Mouse (Mus musculus) neural tube, embryonic 13.5 days (tissue): ENCODE results near the gene Ccdc77. TPM values are rescaled to one million over a fixed set of nuclear protein-coding genes. Genes with fewer than 3 reads are reported as not detected.

Experiments used
- ATAC-seq: fragments of 200-750 bp; cut with Nextera tagmentation; 2 replicates; pipeline ENCODE4 v1.8.0; 2017; ENCODE audit warnings: low read depth, mild to moderate bottlenecking, moderate TSS enrichment, moderate library complexity
- H3K27ac ChIP-seq: fragments of 300-500 bp; sonication (generic); replicated peaks from 2 replicates; pipeline ENCODE4 v1.5.1; 2015; ENCODE audit warnings: moderate library complexity, mild to moderate bottlenecking, inconsistent platforms
- H3K27me3 ChIP-seq: fragments of 300-500 bp; sonication (generic); 2 replicates; pipeline ENCODE4 v1.6.1; 2015; ENCODE audit warnings: mild to moderate bottlenecking, inconsistent platforms
- H3K36me3 ChIP-seq: fragments of 300-500 bp; sonication (generic); 2 replicates; pipeline ENCODE4 v1.6.1; 2015; ENCODE audit warnings: mild to moderate bottlenecking, inconsistent platforms
- H3K4me1 ChIP-seq: fragments of 300-500 bp; sonication (generic); replicated peaks from 2 replicates; pipeline ENCODE4 v1.6.1; 2015; ENCODE audit warnings: inconsistent platforms
- H3K4me2 ChIP-seq: fragments of 300-500 bp; sonication (generic); 2 replicates; pipeline ENCODE4 v1.6.1; 2015; ENCODE audit warnings: inconsistent platforms, mild to moderate bottlenecking, moderate library complexity
- H3K4me3 ChIP-seq: fragments of 300-500 bp; sonication (generic); 2 replicates; pipeline ENCODE4 v1.5.1; 2015; ENCODE audit warnings: mild to moderate bottlenecking, inconsistent platforms
- H3K9ac ChIP-seq: fragments of 300-500 bp; sonication (generic); 2 replicates; pipeline ENCODE4 v1.6.1; 2015; ENCODE audit warnings: moderate library complexity, mild to moderate bottlenecking, inconsistent platforms
- H3K9me3 ChIP-seq: fragments of 300-500 bp; sonication (generic); 2 replicates; pipeline ENCODE4 v1.6.1; 2016; ENCODE audit warnings: inconsistent platforms
- WGBS: fragments of 180-500 bp; shearing (Covaris S2); methylation state at CpG from one replicate; pipeline ENCODE4 v1.1.7; 2015; 5-methylcytosine and 5-hydroxymethylcytosine counted together
- polyA plus RNA-seq: library from polyadenylated mRNA; unstranded; fragments of >200 nt; fragmentation: Nextera tagmentation; extraction: Ambion mirVana; gene quantifications from 2 replicates; pipeline ENCODE4 v1.2.1, GENCODE M21; 2015

Gene Ccdc77
- polyA plus RNA-seq: 11.5 and 12.8 TPM in 2 replicates

GRCm38 (mm10) chr6:120363688-120364522, at the start of gene Ccdc77, which contains the start of gene Kdm5a:
Gene Ccdc77, minus strand, starts transcription at chr6:120364374.
Gene Kdm5a, plus strand, starts transcription at chr6:120364124.
- Histone ChIP-seq H3K9me3 (no peaks in the 10 kb centered on the region), H3K9ac (peak within 1 kb of the TSS; percentile 96), H3K27ac (peak within 1 kb of the TSS; percentile 97), H3K4me3 (peak within 1 kb of the TSS; percentile 99), H3K36me3 (peaks cover 23% of the 10 kb centered on the region), H3K4me1 (peaks cover 22% of the 10 kb centered on the region), H3K4me2 (peak within 1 kb of the TSS; percentile 93), H3K27me3 (no peaks in the 10 kb centered on the region)
- peak; percentile 98 for ATAC-seq
- WGBS: 0% methylated on average over 71 of the region's 71 CpGs

DNA sequence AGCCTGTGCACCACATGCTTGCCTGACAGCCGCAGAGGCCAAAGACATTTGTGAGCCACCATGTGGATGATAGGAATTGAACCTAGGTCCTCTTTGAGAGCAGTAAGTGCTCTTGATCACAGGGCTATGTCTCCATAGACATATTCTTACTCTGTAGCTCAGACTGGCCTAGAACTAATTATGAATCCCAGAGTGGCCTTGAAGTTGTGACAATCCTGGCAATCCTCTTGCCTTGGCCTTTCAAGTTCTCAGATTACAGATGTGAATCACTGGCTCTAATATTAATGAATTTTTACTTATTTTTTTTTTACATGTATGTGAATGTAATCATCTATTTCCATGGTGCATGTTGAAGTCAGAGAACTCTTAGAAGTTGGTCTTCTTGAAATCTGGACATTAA, 39.8 kb upstream of the Ccdc77 start:
- H3K4me1 ChIP-seq: no peaks in the 10 kb centered on the region
- no peak overlapping the region for H3K9ac ChIP-seq

DNA sequence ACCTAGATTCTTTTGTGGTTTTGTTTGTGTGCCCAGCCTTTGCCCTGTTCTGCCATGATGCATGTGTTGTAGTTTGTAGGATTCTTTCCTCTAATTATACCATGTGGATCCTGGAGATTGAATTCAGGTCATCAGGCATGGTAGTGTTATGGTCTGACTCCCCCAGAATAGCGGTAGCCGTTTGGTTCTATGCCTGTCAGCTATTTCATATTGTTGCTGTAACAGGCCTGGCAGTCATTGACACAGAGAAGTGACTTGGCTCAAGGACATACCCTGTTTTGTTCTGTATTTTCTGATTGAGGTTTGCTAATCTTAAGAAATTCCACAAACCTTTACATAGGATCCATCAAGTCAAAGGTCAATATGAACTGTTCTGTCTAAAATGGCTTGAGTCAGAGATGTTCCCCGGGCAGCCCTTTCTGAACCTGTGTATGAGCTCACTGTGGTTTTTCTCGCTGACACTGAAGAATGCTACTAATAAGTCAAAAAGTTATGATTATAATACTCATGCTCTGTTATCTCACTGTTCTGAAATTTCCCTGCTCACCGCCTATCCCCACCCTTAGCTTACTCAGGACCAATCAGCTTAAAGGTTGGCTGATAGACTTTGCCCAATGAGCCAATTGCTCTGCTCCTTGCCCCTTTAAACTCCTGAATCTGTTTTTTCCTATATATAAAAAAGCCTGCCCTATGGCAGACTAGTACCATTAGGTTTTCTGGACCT, 31.6 kb upstream of the Ccdc77 start:
- Histone ChIP-seq H3K4me1 (no peaks in the 10 kb centered on the region), H3K4me3 (no peak overlapping the region), H3K9me3 (no peaks in the 10 kb centered on the region), H3K27ac (no peak overlapping the region), H3K36me3 (peaks cover 76% of the 10 kb centered on the region), H3K9ac (no peak overlapping the region), H3K27me3 (no peaks in the 10 kb centered on the region), H3K4me2 (no peak overlapping the region)
- 88% methylated on average over 5 of the region's 5 CpGs for WGBS
- no peak for ATAC-seq

More for the DNA sequence above, 39.8 kb upstream of the Ccdc77 start:
- Histone ChIP-seq H3K4me3 (no peak overlapping the region), H3K36me3 (peaks cover 78% of the 10 kb centered on the region), H3K27me3 (no peaks in the 10 kb centered on the region), H3K4me2 (no peak overlapping the region), H3K27ac (no peak overlapping the region), H3K9me3 (no peaks in the 10 kb centered on the region)
- ATAC-seq: no peak
- 97% methylated on average over 1 of the region's 1 CpGs for WGBS

- ATAC-seq: no peak
- H3K9ac ChIP-seq: no peak overlapping the region
- H3K4me1 ChIP-seq: no peaks in the 10 kb centered on the region
- H3K27me3 ChIP-seq: no peaks in the 10 kb centered on the region
- no peak overlapping the region for H3K4me3 ChIP-seq
- H3K4me2 ChIP-seq: no peak overlapping the region
- 90% methylated on average over 2 of the region's 2 CpGs for WGBS
- H3K36me3 ChIP-seq: peaks cover 77% of the 10 kb centered on the region
- H3K27ac ChIP-seq: no peak overlapping the region
- H3K9me3 ChIP-seq: no peaks in the 10 kb centered on the region
Observed at GRCm38 (mm10) chr6:120392811-120393210, 28.6 kb upstream of the Ccdc77 start.

DNA sequence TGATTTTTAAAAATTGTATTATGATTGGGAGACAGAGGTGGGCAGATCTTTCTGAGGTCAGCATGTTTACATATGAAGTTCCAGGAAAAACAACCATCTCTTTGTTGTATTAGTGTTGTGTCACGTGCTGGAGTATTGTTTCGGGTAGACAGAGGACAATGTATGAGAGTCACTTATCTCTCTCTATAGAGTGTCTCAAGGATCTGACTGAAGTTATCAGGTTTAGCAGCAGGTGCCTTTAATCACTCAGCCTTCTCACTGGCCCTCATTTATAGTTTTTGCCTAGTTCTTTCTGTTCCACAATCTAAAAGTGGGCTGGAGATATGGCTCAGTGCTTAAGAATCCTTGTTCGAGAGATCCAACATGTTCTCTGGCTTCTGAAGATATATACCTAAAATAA, 25.9 kb upstream of the Ccdc77 start:
- Histone ChIP-seq H3K36me3 (peaks cover 77% of the 10 kb centered on the region), H3K9ac (no peak overlapping the region), H3K27ac (no peak overlapping the region), H3K9me3 (no peaks in the 10 kb centered on the region), H3K27me3 (no peaks in the 10 kb centered on the region), H3K4me2 (no peak overlapping the region), H3K4me3 (no peak overlapping the region), H3K4me1 (no peaks in the 10 kb centered on the region)
- no peak for ATAC-seq
- 81% methylated on average over 3 of the region's 3 CpGs for WGBS

DNA sequence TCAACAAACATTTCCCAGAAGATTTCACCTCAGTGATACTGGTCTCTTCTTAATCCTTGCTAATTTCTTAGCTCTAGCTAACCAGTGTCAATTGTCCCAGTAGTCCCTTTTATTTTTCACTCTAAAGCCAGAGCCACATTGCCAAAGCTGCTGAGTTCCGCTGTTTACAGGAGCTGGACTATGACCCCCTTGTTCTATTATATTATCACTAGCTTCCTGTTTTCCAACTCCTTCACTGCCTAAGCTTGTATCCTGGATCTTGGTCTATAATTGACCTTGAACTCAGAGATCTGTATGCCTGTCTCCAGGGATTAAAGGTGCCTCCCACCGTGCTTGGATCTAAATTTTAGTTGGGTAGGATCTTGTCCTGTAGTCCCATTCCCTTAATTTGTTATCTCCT, 12.6 kb upstream of the Ccdc77 start:
- H3K27ac ChIP-seq: no peak overlapping the region
- no peaks in the 10 kb centered on the region for H3K27me3 ChIP-seq
- no peak overlapping the region for H3K9ac ChIP-seq
- H3K9me3 ChIP-seq: no peaks in the 10 kb centered on the region
- ATAC-seq: no peak
- no peaks in the 10 kb centered on the region for H3K4me1 ChIP-seq
- H3K4me2 ChIP-seq: no peak overlapping the region
- no peak overlapping the region for H3K4me3 ChIP-seq
- 92% methylated on average over 2 of the region's 2 CpGs for WGBS
- peaks cover 81% of the 10 kb centered on the region for H3K36me3 ChIP-seq

GRCm38 (mm10) chr6:120365051-120365450, 877 bp upstream of the Ccdc77 start:
- ATAC-seq: no peak
- Histone ChIP-seq H3K36me3 (peaks cover 34% of the 10 kb centered on the region), H3K9ac (peak overlapping the region; percentile 96), H3K9me3 (no peaks in the 10 kb centered on the region), H3K4me2 (peak overlapping the region; percentile 93), H3K27ac (no peak overlapping the region), H3K4me3 (peak overlapping the region; percentile 99), H3K4me1 (peaks cover 22% of the 10 kb centered on the region), H3K27me3 (no peaks in the 10 kb centered on the region)
- WGBS: 6% methylated on average over 15 of the region's 15 CpGs

GRCm38 (mm10) chr6:120364523-120364905, 340 bp upstream of the Ccdc77 start:
- no peaks in the 10 kb centered on the region for H3K27me3 ChIP-seq
- peak overlapping the region; percentile 97 for H3K27ac ChIP-seq
- peak overlapping the region; percentile 93 for H3K4me2 ChIP-seq
- H3K4me3 ChIP-seq: peak overlapping the region; percentile 99
- H3K9me3 ChIP-seq: no peaks in the 10 kb centered on the region
- H3K36me3 ChIP-seq: peaks cover 29% of the 10 kb centered on the region
- peaks cover 22% of the 10 kb centered on the region for H3K4me1 ChIP-seq
- WGBS: under 1% methylated on average over 31 of the region's 31 CpGs
- peak; percentile 7; the same call in 1 of the 2 replicates for ATAC-seq
- H3K9ac ChIP-seq: peak overlapping the region; percentile 96

GRCm38 (mm10) chr6:120362774-120363687, 1.1 kb downstream of the Ccdc77 start:
- H3K36me3 ChIP-seq: peaks cover 14% of the 10 kb centered on the region
- WGBS: 25% methylated on average over 15 of the region's 15 CpGs
- peak overlapping the region; percentile 97 for H3K27ac ChIP-seq
- no peaks in the 10 kb centered on the region for H3K27me3 ChIP-seq
- peak overlapping the region; percentile 93 for H3K4me2 ChIP-seq
- peak overlapping the region; percentile 99 for H3K4me3 ChIP-seq
- H3K9me3 ChIP-seq: no peaks in the 10 kb centered on the region
- H3K4me1 ChIP-seq: peaks cover 22% of the 10 kb centered on the region
- ATAC-seq: peak; percentile 12
- H3K9ac ChIP-seq: peak overlapping the region; percentile 96

DNA sequence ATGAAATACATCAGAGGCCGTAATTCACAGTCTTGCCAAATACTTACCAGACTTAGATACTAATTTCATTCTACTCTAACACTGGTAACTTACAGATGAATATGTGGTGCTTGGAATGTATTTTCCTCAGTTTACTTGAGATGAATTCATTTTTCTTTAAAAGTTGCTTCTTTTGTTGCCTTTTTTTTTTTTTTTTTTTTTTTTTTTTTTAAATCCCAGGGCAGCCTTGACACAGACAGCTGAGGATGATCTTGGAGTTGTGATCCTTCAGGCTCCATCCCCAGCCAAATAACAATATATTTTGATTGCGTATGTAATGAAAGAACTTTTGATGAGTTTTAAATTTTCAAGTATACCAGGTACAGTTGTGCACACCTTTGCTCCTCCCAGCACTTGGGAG, 2.0 kb downstream of the Ccdc77 start:
- H3K4me2 ChIP-seq: no peak overlapping the region
- H3K27me3 ChIP-seq: no peaks in the 10 kb centered on the region
- H3K36me3 ChIP-seq: peaks cover 6% of the 10 kb centered on the region
- no peak overlapping the region for H3K9ac ChIP-seq
- H3K4me1 ChIP-seq: peaks cover 22% of the 10 kb centered on the region
- H3K27ac ChIP-seq: no peak overlapping the region
- 97% methylated on average over 2 of the region's 2 CpGs for WGBS
- H3K4me3 ChIP-seq: no peak overlapping the region
- H3K9me3 ChIP-seq: no peaks in the 10 kb centered on the region
- ATAC-seq: no peak
